Mouse (Mus musculus): ENCODE measurements around the gene Lrfn2. TPM values are rescaled to one million over a fixed set of nuclear protein-coding genes. Genes with fewer than 3 reads are reported as not detected.

The Lrfn2 gene
- total and polyA plus RNA-seq, 3 experiments, result not detected

DNA sequence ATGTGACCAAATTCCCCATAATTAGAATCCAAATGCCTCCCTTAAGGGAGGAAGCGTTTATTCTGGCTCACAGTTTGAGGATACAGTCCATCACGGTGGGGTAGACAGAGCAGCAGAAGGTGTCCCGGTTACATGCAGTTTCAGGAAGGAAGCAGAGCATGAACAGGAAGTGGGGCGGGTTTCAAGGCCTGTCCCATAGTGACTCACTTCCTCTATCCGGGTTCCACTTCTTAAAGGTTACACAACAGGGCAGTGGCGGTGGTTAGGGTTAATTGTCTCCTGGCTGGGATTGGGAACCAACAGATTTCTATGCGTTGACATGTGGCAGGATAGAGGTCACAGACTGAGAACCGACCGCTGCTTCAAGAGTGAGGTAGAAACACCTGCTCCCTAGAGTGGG, 31.6 kb downstream of the Lrfn2 start:
- no peak overlapping the region for H3K9ac ChIP-seq (ENCODE audit: control insufficient read depth, low read depth, low read length, poor library complexity, severe bottlenecking)
- H3K27me3 ChIP-seq (ENCODE audit: control insufficient read depth in 1 of 2, insufficient read depth in 2 of 2, low read length in 2 of 2), result no peaks in the 10 kb centered on the region
- TF ChIP-seq MYC (IDR thresholded peaks at IDR 0.05; ENCODE audit: low read depth, low read length) (no peak), JUND (IDR thresholded peaks at IDR 0.05; ENCODE audit: low read depth, low read length) (no peak), USF2 (IDR thresholded peaks at IDR 0.05; ENCODE audit: borderline replicate concordance in 1 of 2, insufficient read depth in 1 of 2, low read depth in 1 of 2, low read length in 2 of 2) (no peak), HCFC1 (IDR thresholded peaks at IDR 0.05; ENCODE audit: low read depth, low read length) (no peak), ZC3H11A (IDR thresholded peaks at IDR 0.05; ENCODE audit: low read depth, low read length) (no peak)

DNA sequence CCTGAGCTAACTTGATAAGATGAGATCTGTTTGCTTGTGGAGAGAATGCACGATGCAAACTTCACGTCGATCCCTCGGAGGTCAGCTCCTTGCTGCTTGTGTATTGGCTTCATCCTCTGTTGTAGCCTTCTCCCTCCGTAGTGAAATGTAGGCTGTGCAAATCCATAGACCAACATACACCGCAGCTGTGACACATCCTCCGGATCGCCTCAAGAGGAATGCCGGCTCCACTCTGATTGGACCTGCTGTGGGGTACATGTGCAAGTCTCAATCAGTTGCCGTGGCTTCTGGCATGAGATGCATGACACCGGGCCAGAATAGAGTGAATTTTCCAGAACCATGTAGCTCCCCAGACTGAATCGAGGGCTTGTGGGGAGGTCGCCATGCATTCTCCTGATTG, 36.1 kb downstream of the Lrfn2 start:
- TF ChIP-seq ZMIZ1 (IDR thresholded peaks at IDR 0.05; ENCODE audit: low read depth, low read length), result no peak
- no peak for TF ChIP-seq BHLHE40 (IDR thresholded peaks at IDR 0.05; ENCODE audit: borderline replicate concordance, low read depth, low read length)
- no peak for TF ChIP-seq GABPA (IDR thresholded peaks at IDR 0.05; ENCODE audit: low read depth, low read length)
- TF ChIP-seq TBP (IDR thresholded peaks at IDR 0.05; ENCODE audit: low read depth, low read length), result no peak
- no peak for TF ChIP-seq RAD21 (IDR thresholded peaks at IDR 0.05; ENCODE audit: low read depth, low read length)
- TF ChIP-seq SIN3A (IDR thresholded peaks at IDR 0.05; ENCODE audit: low read length), result no peak
- H3K27me3 ChIP-seq (ENCODE audit: control insufficient read depth in 1 of 2, insufficient read depth in 2 of 2, low read length in 2 of 2), result no peaks in the 10 kb centered on the region
- no peaks in the 10 kb centered on the region for H3K4me1 ChIP-seq (ENCODE audit: control insufficient read depth in 1 of 2, insufficient read depth in 2 of 2, low read length in 2 of 2)
- no peaks in the 10 kb centered on the region for H3K9me3 ChIP-seq (replicated peaks; ENCODE audit: insufficient read depth, low read length)
- no peaks in the 10 kb centered on the region for H3K79me2 ChIP-seq (ENCODE audit: control insufficient read depth, insufficient read depth, low read length, poor library complexity)
- H3K27ac ChIP-seq (ENCODE audit: control insufficient read depth, low read depth, low read length), result no peak overlapping the region
- DNase-seq (ENCODE audit: low read depth, low spot score), result no peak
- H3K36me3 ChIP-seq (ENCODE audit: control insufficient read depth in 1 of 2, insufficient read depth in 2 of 2, low read length in 2 of 2), result no peaks in the 10 kb centered on the region
- no peak overlapping the region for H3K9ac ChIP-seq (ENCODE audit: control insufficient read depth, low read depth, low read length, poor library complexity, severe bottlenecking)
- H3K4me3 ChIP-seq (ENCODE audit: control insufficient read depth in 1 of 2, insufficient read depth in 1 of 2, low read depth in 2 of 2, low read length in 2 of 2), result no peak overlapping the region

More for the DNA sequence above, 31.6 kb downstream of the Lrfn2 start:
- Histone ChIP-seq H3K79me2 (ENCODE audit: control insufficient read depth, insufficient read depth, low read length, poor library complexity) (no peaks in the 10 kb centered on the region), H3K9me3 (replicated peaks; ENCODE audit: insufficient read depth, low read length) (no peaks in the 10 kb centered on the region), H3K36me3 (ENCODE audit: control insufficient read depth in 1 of 2, insufficient read depth in 2 of 2, low read length in 2 of 2) (no peaks in the 10 kb centered on the region), H3K4me1 (ENCODE audit: control insufficient read depth in 1 of 2, insufficient read depth in 2 of 2, low read length in 2 of 2) (no peaks in the 10 kb centered on the region), H3K4me3 (ENCODE audit: control insufficient read depth in 1 of 2, insufficient read depth in 1 of 2, low read depth in 2 of 2, low read length in 2 of 2) (no peak overlapping the region), H3K27ac (ENCODE audit: control insufficient read depth, low read depth, low read length) (no peak overlapping the region)
- DNase-seq (ENCODE audit: low read depth, low spot score), result no peak

DNA sequence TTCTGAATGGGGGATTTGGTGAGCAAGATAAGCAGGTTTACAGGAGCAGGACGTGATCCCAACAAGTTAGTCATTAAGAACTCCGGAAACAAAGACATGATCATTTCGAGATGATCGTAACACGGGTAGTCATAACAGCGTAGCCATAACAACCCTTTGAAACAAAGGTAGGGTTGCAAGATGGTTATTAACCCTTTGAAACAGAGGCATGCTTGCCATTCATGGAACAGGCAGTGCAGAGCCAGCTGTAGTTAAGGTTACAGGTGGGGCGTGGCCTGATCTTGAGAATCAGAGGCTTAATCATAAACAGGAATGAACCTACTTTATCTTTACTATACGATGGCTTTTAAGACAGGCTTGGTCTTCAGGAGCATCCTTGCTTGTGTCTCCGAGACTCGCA, 39.1 kb downstream of the Lrfn2 start:
- Histone ChIP-seq H3K4me3 (ENCODE audit: control insufficient read depth in 1 of 2, insufficient read depth in 1 of 2, low read depth in 2 of 2, low read length in 2 of 2) (no peak overlapping the region), H3K9ac (ENCODE audit: control insufficient read depth, low read depth, low read length, poor library complexity, severe bottlenecking) (no peak overlapping the region), H3K9me3 (replicated peaks; ENCODE audit: insufficient read depth, low read length) (no peaks in the 10 kb centered on the region), H3K27me3 (ENCODE audit: control insufficient read depth in 1 of 2, insufficient read depth in 2 of 2, low read length in 2 of 2) (no peaks in the 10 kb centered on the region), H3K27ac (ENCODE audit: control insufficient read depth, low read depth, low read length) (no peak overlapping the region), H3K79me2 (ENCODE audit: control insufficient read depth, insufficient read depth, low read length, poor library complexity) (no peaks in the 10 kb centered on the region), H3K4me1 (ENCODE audit: control insufficient read depth in 1 of 2, insufficient read depth in 2 of 2, low read length in 2 of 2) (no peaks in the 10 kb centered on the region), H3K36me3 (ENCODE audit: control insufficient read depth in 1 of 2, insufficient read depth in 2 of 2, low read length in 2 of 2) (no peaks in the 10 kb centered on the region)
- TF ChIP-seq UBTF (IDR thresholded peaks at IDR 0.05; ENCODE audit: borderline replicate concordance, insufficient read depth, low read depth, low read length) (no peak), TAL1 (IDR thresholded peaks at IDR 0.05; ENCODE audit: low read length) (no peak), E2F4 (IDR thresholded peaks at IDR 0.05; ENCODE audit: borderline replicate concordance, low read depth, low read length) (no peak), ZNF384 (IDR thresholded peaks at IDR 0.05; ENCODE audit: low read depth, low read length) (no peak), POLR2AphosphoS5 (IDR thresholded peaks at IDR 0.05; ENCODE audit: borderline replicate concordance, low read depth, low read length) (no peak), HCFC1 (IDR thresholded peaks at IDR 0.05; ENCODE audit: low read depth, low read length) (no peak), BHLHE40 (IDR thresholded peaks at IDR 0.05; ENCODE audit: borderline replicate concordance, low read depth, low read length) (no peak), JUND (IDR thresholded peaks at IDR 0.05; ENCODE audit: low read depth, low read length) (no peak), NRF1 (IDR thresholded peaks at IDR 0.05; ENCODE audit: insufficient read depth, low read depth, low read length, poor library complexity, severe bottlenecking) (no peak), ZMIZ1 (IDR thresholded peaks at IDR 0.05; ENCODE audit: low read depth, low read length) (no peak), USF1 (IDR thresholded peaks at IDR 0.05; ENCODE audit: low read depth, low read length) (no peak), ZKSCAN1 (IDR thresholded peaks at IDR 0.05; ENCODE audit: low read depth, low read length) (no peak), MXI1 (IDR thresholded peaks at IDR 0.05; ENCODE audit: low read depth, low read length) (no peak), MYB (IDR thresholded peaks at IDR 0.05; ENCODE audit: low read depth, low read length) (no peak), EP300 (IDR thresholded peaks at IDR 0.05; ENCODE audit: low read depth in 1 of 2, low read length in 2 of 2) (no peak), POLR2A (IDR thresholded peaks at IDR 0.05; ENCODE audit: control insufficient read depth in 1 of 2, insufficient read depth in 1 of 2, low read depth in 1 of 2, low read length in 2 of 2, poor library complexity in 1 of 2) (no peak), GATA1 (IDR thresholded peaks at IDR 0.05; ENCODE audit: low read depth, low read length) (no peak), ELF1 (IDR thresholded peaks at IDR 0.05; ENCODE audit: low read depth, low read length) (no peak)
- no peak for DNase-seq (ENCODE audit: low read depth, low spot score)
